Mouse (Mus musculus) erythroblast, embryonic 14.5 days (primary cell): ENCODE results near the gene Manbal.
"Not testable (repeated sequence)": the region's sequence is repeated elsewhere in the genome, so short reads cannot be mapped to it uniquely, and the experiment has no call there.

ENCODE experiments used
- GATA1 ChIP-seq: IDR thresholded peaks from 2 replicates; pipeline ENCODE4 v1.6.1; 2012; ENCODE audit warnings: low read length, inconsistent platforms, mixed read lengths
- TAL1 ChIP-seq: IDR thresholded peaks from 3 replicates; pipeline ENCODE4 v1.6.1; 2012; ENCODE audit warnings: low read length, inconsistent platforms, mixed read lengths

DNA sequence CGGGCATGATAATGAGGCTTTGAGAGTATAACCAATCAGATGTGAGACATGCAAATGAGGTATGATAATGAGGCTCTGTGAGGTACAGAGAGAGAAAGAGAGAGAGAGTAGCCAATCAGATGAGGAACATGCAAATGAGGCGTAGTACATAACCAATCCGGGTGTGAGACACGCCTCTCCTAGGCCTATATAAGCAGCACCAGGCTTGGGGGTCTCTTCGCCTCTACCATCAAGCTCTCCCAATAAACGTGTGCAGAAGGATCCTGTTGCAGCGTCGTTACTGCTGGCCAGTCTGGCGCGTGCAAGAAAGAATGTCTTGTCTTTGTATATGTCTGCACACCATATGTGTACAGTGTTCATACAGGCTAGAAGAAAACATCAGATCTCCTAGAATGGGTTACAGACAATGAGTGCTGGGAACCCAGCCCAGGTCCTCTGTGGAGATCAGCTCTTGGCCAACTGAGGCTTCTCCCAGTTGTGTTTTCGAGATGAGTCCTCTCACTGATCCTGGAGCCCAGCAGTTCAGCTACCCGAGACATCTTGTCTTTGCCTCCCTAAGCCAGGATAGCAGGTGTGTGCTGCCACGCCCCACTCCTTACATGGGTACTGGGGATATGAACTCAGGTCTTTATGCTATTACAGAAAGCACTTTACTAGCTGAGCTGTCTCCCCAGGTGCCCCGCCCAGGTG is 21.7 kb downstream of the Manbal start:
- TF ChIP-seq TAL1, GATA1: not testable (repeated sequence)
